Mouse (Mus musculus): ENCODE measurements around the gene Gm10024. TPM values are rescaled to one million over a fixed set of nuclear protein-coding genes. Genes with fewer than 3 reads are reported as not detected.
"Not testable (repeated sequence)": the region's sequence is repeated elsewhere in the genome, so short reads cannot be mapped to it uniquely, and the experiment has no call there.

Gene Gm10024
- polyA plus RNA-seq (2017; shearing (Covaris generic)) = not detected

- not testable (repeated sequence) for ATAC-seq
Measured at GRCm38 (mm10) chr10:77711157-77711556, at the start of gene Gm10024. TSS of gene Gm10024 (plus strand) at chr10:77711457.

- ATAC-seq = no peak
Measured at GRCm38 (mm10) chr10:77663949-77664665, 47.1 kb upstream of the Gm10024 start.

GRCm38 (mm10) chr10:77666342-77666741, 44.9 kb upstream of the Gm10024 start:
- ATAC-seq = no peak

GRCm38 (mm10) chr10:77667402-77667801, 43.9 kb upstream of the Gm10024 start:
- no peak for ATAC-seq

GRCm38 (mm10) chr10:77670710-77671109, 40.5 kb upstream of the Gm10024 start:
- no peak for ATAC-seq

GRCm38 (mm10) chr10:77671519-77671918, 39.7 kb upstream of the Gm10024 start:
- no peak for ATAC-seq

- no peak for ATAC-seq
Measured at GRCm38 (mm10) chr10:77673765-77674164, 37.5 kb upstream of the Gm10024 start.

GRCm38 (mm10) chr10:77677562-77677961, 33.7 kb upstream of the Gm10024 start:
- no peak for ATAC-seq

- no peak for ATAC-seq
Measured at GRCm38 (mm10) chr10:77682994-77683393, 28.3 kb upstream of the Gm10024 start.

- ATAC-seq = no peak
Measured at GRCm38 (mm10) chr10:77684181-77684580, 27.1 kb upstream of the Gm10024 start.

GRCm38 (mm10) chr10:77685895-77686664, 25.2 kb upstream of the Gm10024 start, which contains the start of gene Tspear:
TSS of gene Tspear (plus strand) at chr10:77686569.
- ATAC-seq = no peak

- no peak for ATAC-seq
Measured at GRCm38 (mm10) chr10:77687021-77687420, 24.2 kb upstream of the Gm10024 start.

- not testable (repeated sequence) for ATAC-seq
Measured at GRCm38 (mm10) chr10:77690356-77690807, 20.9 kb upstream of the Gm10024 start, which contains the start of gene Gm19402. TSS of gene Gm19402 (minus strand) at chr10:77690757.

GRCm38 (mm10) chr10:77697133-77697532, 14.1 kb upstream of the Gm10024 start, which contains the start of gene Gm9508:
TSS of gene Gm9508 (minus strand) at chr10:77697233.
- no peak for ATAC-seq

- ATAC-seq = no peak
Measured at GRCm38 (mm10) chr10:77706326-77706725, 4.9 kb upstream of the Gm10024 start, which contains the start of gene Gm10272. TSS of gene Gm10272 (plus strand) at chr10:77706626.

GRCm38 (mm10) chr10:77709831-77710230, 1.4 kb upstream of the Gm10024 start:
- ATAC-seq = no peak

- no peak for ATAC-seq
Measured at GRCm38 (mm10) chr10:77713734-77714133, 2.5 kb downstream of the Gm10024 start.

- no peak for ATAC-seq
Measured at GRCm38 (mm10) chr10:77715507-77715906, 4.2 kb downstream of the Gm10024 start, which contains the start of gene Gm10142. TSS of gene Gm10142 (plus strand) at chr10:77715807.

GRCm38 (mm10) chr10:77720299-77720698, 9.0 kb downstream of the Gm10024 start, which contains the start of gene Krtap12-1:
TSS of gene Krtap12-1 (plus strand) at chr10:77720599.
- ATAC-seq = not testable (repeated sequence)

- no peak for ATAC-seq
Measured at GRCm38 (mm10) chr10:77724855-77725254, 13.6 kb downstream of the Gm10024 start.

GRCm38 (mm10) chr10:77726186-77726585, 14.9 kb downstream of the Gm10024 start, which contains the start of gene Gm10100:
TSS of gene Gm10100 (plus strand) at chr10:77726486.
- ATAC-seq = no peak

- ATAC-seq = no peak
Measured at GRCm38 (mm10) chr10:77728280-77728679, 17.0 kb downstream of the Gm10024 start.

- ATAC-seq = no peak
Measured at GRCm38 (mm10) chr10:77729241-77729640, 18.0 kb downstream of the Gm10024 start.
